In genomic region chr13:21243196-21243595, GRCm38 (mm10) we compare ENCODE assay signal across 9 mouse cellular contexts. TPM values are rescaled to one million over a fixed set of nuclear protein-coding genes. Genes with fewer than 3 reads are reported as not detected.
DNase-seq lines count a peak whose midpoint lies in the region; ATAC-seq and TF ChIP-seq lines count a peak whose summit lies in the region.
"Had no signal": no experiment of that assay in that cellular context is flagged by ENCODE, and none has a peak within 500 bp of the region (broad histone marks: within the 10 kb centered on the region; RNA-seq: fewer than 3 reads in every experiment).

No protein-coding gene starts in this region.

- DNase-seq in heart, postnatal 10 days: no peak
- no peak for DNase-seq in hindbrain, embryonic 14.5 days (ENCODE audit: low spot score)
- no peak for DNase-seq in right cerebral cortex, postnatal 14 days
- DNase-seq in cerebellum, postnatal 14 days: no peak
- no peak for DNase-seq in adrenal gland, adult 2 months
- DNase-seq: lung, postnatal 14 days had no signal

- no peak for ATAC-seq in heart, embryonic 15.5 days (replicated peaks; ENCODE audit: insufficient number of reproducible peaks, insufficient read depth, low FRiP score, low read depth)
- ATAC-seq in hindbrain, embryonic 14.5 days (ENCODE audit: low FRiP score): no peak
- ATAC-seq in midbrain, embryonic 12.5 days (ENCODE audit: low FRiP score, low read depth): no peak

- H3K9me3 ChIP-seq in heart, embryonic 15.5 days (replicated peaks): no peaks in the 10 kb centered on the region
- H3K9me3 ChIP-seq in hindbrain, embryonic 14.5 days (ENCODE audit: control insufficient read depth, low read length): no peaks in the 10 kb centered on the region
- H3K9me3 ChIP-seq in midbrain, embryonic 12.5 days: no peaks in the 10 kb centered on the region

- no peak overlapping the region for H3K9ac ChIP-seq in heart, embryonic 15.5 days
- H3K9ac ChIP-seq in hindbrain, embryonic 14.5 days: no peak overlapping the region
- H3K9ac ChIP-seq in midbrain, embryonic 12.5 days (replicated peaks): no peak overlapping the region

- intact Hi-C loops in heart, postnatal 10 days (cut with DNase I): no loop called here

- peak overlapping the region; percentile 63 for H3K4me2 ChIP-seq in heart, embryonic 15.5 days
- H3K4me2 ChIP-seq in hindbrain, embryonic 14.5 days (replicated peaks): peak overlapping the region; percentile 8
- peak overlapping the region; percentile 35 for H3K4me2 ChIP-seq in midbrain, embryonic 12.5 days (replicated peaks)

- H3K27ac ChIP-seq in heart, embryonic 15.5 days: no peak overlapping the region
- H3K27ac ChIP-seq in bone marrow macrophage, adult 2 months (ENCODE audit: insufficient read depth, low read depth, low read length): no peak overlapping the region
- no peak overlapping the region for H3K27ac ChIP-seq in hindbrain, embryonic 14.5 days
- H3K27ac ChIP-seq in midbrain, embryonic 12.5 days (replicated peaks): no peak overlapping the region

- no peaks in the 10 kb centered on the region for H3K36me3 ChIP-seq in heart, embryonic 15.5 days
- H3K36me3 ChIP-seq in hindbrain, embryonic 14.5 days (replicated peaks; ENCODE audit: control insufficient read depth, insufficient read depth): no peaks in the 10 kb centered on the region
- H3K36me3 ChIP-seq in midbrain, embryonic 12.5 days: no peaks in the 10 kb centered on the region

- H3K27me3 ChIP-seq in heart, embryonic 15.5 days: peaks cover 5% of the 10 kb centered on the region; the same call in 1 of the 2 replicates
- peaks cover 21% of the 10 kb centered on the region for H3K27me3 ChIP-seq in hindbrain, embryonic 14.5 days (ENCODE audit: control insufficient read depth, insufficient read depth, low read length)
- peaks cover 24% of the 10 kb centered on the region for H3K27me3 ChIP-seq in midbrain, embryonic 12.5 days

- TF ChIP-seq POLR2A in bone marrow macrophage, adult 2 months (IDR thresholded peaks at IDR 0.05; ENCODE audit: borderline replicate concordance, low read depth, low read length): no peak

- TF ChIP-seq CTCF in bone marrow macrophage, adult 2 months (IDR thresholded peaks at IDR 0.05; ENCODE audit: low read depth, low read length): no peak

- peaks cover 7% of the 10 kb centered on the region for H3K4me1 ChIP-seq in heart, embryonic 15.5 days (replicated peaks)
- no peaks in the 10 kb centered on the region for H3K4me1 ChIP-seq in bone marrow macrophage, adult 2 months (ENCODE audit: control insufficient read depth, insufficient read depth, low read length)
- no peaks in the 10 kb centered on the region for H3K4me1 ChIP-seq in hindbrain, embryonic 14.5 days (replicated peaks; ENCODE audit: control insufficient read depth, insufficient read depth, low read length)
- H3K4me1 ChIP-seq in midbrain, embryonic 12.5 days: peaks cover 4% of the 10 kb centered on the region; the same call in 1 of the 2 replicates

- peak overlapping the region; percentile 40 for H3K4me3 ChIP-seq in heart, embryonic 15.5 days
- H3K4me3 ChIP-seq in bone marrow macrophage, adult 2 months (ENCODE audit: insufficient read depth, low read length): peak overlapping the region; percentile 41
- peak overlapping the region; percentile 0; the same call in 1 of the 2 replicates for H3K4me3 ChIP-seq in hindbrain, embryonic 14.5 days (replicated peaks; ENCODE audit: low read length)
- no peak overlapping the region for H3K4me3 ChIP-seq in midbrain, embryonic 12.5 days

- 19% methylated on average over 13 of the region's 13 CpGs for WGBS in heart, embryonic 15.5 days
- WGBS in hindbrain, embryonic 14.5 days: 19% methylated on average over 13 of the region's 13 CpGs
- 27% methylated on average over 13 of the region's 13 CpGs for WGBS in midbrain, embryonic 12.5 days

RNA-seq across cellular contexts. Expression of gene Gpx5, which starts 49.3 kb away (rescaled TPM):
- not detected in 2 replicates for polyA plus RNA-seq in heart, embryonic 15.5 days (2015; fragmentation: Nextera tagmentation; extraction: Ambion mirVana)
- not detected for total RNA-seq in heart, postnatal 10 days (2021)
- polyA plus RNA-seq in bone marrow macrophage, adult 2 months (2012; ENCODE audit: insufficient read depth, insufficient read length, missing spikeins): not detected in 2 replicates
- polyA plus RNA-seq in hindbrain, embryonic 14.5 days (2014; fragmentation: Nextera tagmentation; extraction: Ambion mirVana): not detected in 2 replicates
- polyA plus RNA-seq in midbrain, embryonic 12.5 days (2016; fragmentation: Nextera tagmentation; extraction: Ambion mirVana): not detected in 2 replicates
- not detected for total RNA-seq in adrenal gland, adult 2 months (2021)
- not detected in 2 replicates for polyA plus RNA-seq in adrenal gland, adult 2 months (2012; rRNA removed)

Comparison
In these comparisons a context has a peak if more than half of its experiments do, and no peak if none do; other contexts are left out.
1. H3K4me2 ChIP-seq: peak in every context shown above with its lines; median percentile 63 in heart, embryonic 15.5 days; 35 in midbrain, embryonic 12.5 days; 8 in hindbrain, embryonic 14.5 days.